Mouse (Mus musculus) hindbrain, embryonic 12.5 days (tissue): ENCODE results near the gene Bicd2. TPM values are rescaled to one million over a fixed set of nuclear protein-coding genes. Genes with fewer than 3 reads are reported as not detected.

Source experiments
- ATAC-seq: fragments of 200-750 bp; cut with Nextera tagmentation; 2 replicates; pipeline ENCODE4 v1.8.0; 2017; ENCODE audit warnings: moderate TSS enrichment; ENCODE audit not compliant: low FRiP score
- H3K27ac ChIP-seq: fragments of 300-500 bp; sonication (generic); 2 replicates; pipeline ENCODE4 v1.5.1; 2016; ENCODE audit warnings: mild to moderate bottlenecking
- H3K27me3 ChIP-seq: fragments of 300-500 bp; sonication (generic); 2 replicates; pipeline ENCODE4 v1.6.1; 2016; ENCODE audit warnings: mild to moderate bottlenecking
- H3K36me3 ChIP-seq: fragments of 300-500 bp; sonication (generic); 2 replicates; pipeline ENCODE4 v1.6.1; 2016; ENCODE audit warnings: mild to moderate bottlenecking
- H3K4me1 ChIP-seq: fragments of 300-500 bp; sonication (generic); 2 replicates; pipeline ENCODE4 v1.6.1; 2016
- H3K4me2 ChIP-seq: fragments of 300-500 bp; sonication (generic); replicated peaks from 2 replicates; pipeline ENCODE4 v1.6.1; 2016; ENCODE audit warnings: mild to moderate bottlenecking
- H3K4me3 ChIP-seq: fragments of 300-500 bp; sonication (generic); 2 replicates; pipeline ENCODE4 v1.5.1; 2016; ENCODE audit warnings: mild to moderate bottlenecking
- H3K9ac ChIP-seq: fragments of 300-500 bp; sonication (generic); 2 replicates; pipeline ENCODE4 v1.6.1; 2016; ENCODE audit warnings: mild to moderate bottlenecking, moderate library complexity
- H3K9me3 ChIP-seq: fragments of 300-500 bp; sonication (generic); replicated peaks from 2 replicates; pipeline ENCODE4 v1.6.1; 2016; ENCODE audit warnings: mild to moderate bottlenecking
- WGBS: fragments of 180-500 bp; shearing (Covaris S2); methylation state at CpG from one replicate; pipeline ENCODE4 v1.1.7; 2016; 5-methylcytosine and 5-hydroxymethylcytosine counted together
- polyA plus RNA-seq: library from polyadenylated mRNA; unstranded; fragments of >200 nt; fragmentation: Nextera tagmentation; extraction: Ambion mirVana; gene quantifications from 2 replicates; pipeline ENCODE4 v1.2.1, GENCODE M21; 2016

The Bicd2 gene
- 40.7 and 44.2 TPM in 2 replicates for polyA plus RNA-seq

- peak within 1 kb of the TSS; percentile 74 for H3K4me2 ChIP-seq
- peaks cover 51% of the 10 kb centered on the region for H3K4me1 ChIP-seq
- H3K36me3 ChIP-seq: no peaks in the 10 kb centered on the region
- H3K9me3 ChIP-seq: no peaks in the 10 kb centered on the region
- peak within 1 kb of the TSS; percentile 81 for H3K9ac ChIP-seq
- WGBS: under 1% methylated on average over 74 of the region's 74 CpGs
- H3K27me3 ChIP-seq: no peaks in the 10 kb centered on the region
- H3K27ac ChIP-seq: peak within 1 kb of the TSS; percentile 88
- H3K4me3 ChIP-seq: peak within 1 kb of the TSS; percentile 75
- ATAC-seq: peak; percentile 99
Observed at GRCm38 (mm10) chr13:49341012-49341830, at the start of gene Bicd2. TSS of gene Bicd2 (plus strand) at chr13:49341585.

GRCm38 (mm10) chr13:49291949-49292348, 49.4 kb upstream of the Bicd2 start:
- Histone ChIP-seq H3K27me3 (no peaks in the 10 kb centered on the region), H3K36me3 (no peaks in the 10 kb centered on the region), H3K4me1 (no peaks in the 10 kb centered on the region), H3K4me3 (no peak overlapping the region), H3K9me3 (peaks cover 6% of the 10 kb centered on the region; the same call in 1 of the 2 replicates), H3K27ac (no peak overlapping the region), H3K9ac (no peak overlapping the region), H3K4me2 (no peak overlapping the region)
- ATAC-seq: no peak
- WGBS: 94% methylated on average over 6 of the region's 6 CpGs

- 84% methylated on average over 9 of the region's 9 CpGs for WGBS
- H3K36me3 ChIP-seq: no peaks in the 10 kb centered on the region
- no peaks in the 10 kb centered on the region for H3K27me3 ChIP-seq
- no peak overlapping the region for H3K9ac ChIP-seq
- no peak overlapping the region for H3K4me3 ChIP-seq
- H3K27ac ChIP-seq: no peak overlapping the region
- peaks cover 6% of the 10 kb centered on the region; the same call in 1 of the 2 replicates for H3K9me3 ChIP-seq
- no peaks in the 10 kb centered on the region for H3K4me1 ChIP-seq
- no peak for ATAC-seq
- no peak overlapping the region for H3K4me2 ChIP-seq
Observed at GRCm38 (mm10) chr13:49294108-49294507, 47.3 kb upstream of the Bicd2 start.

- H3K4me1 ChIP-seq: no peaks in the 10 kb centered on the region
- 79% methylated on average over 7 of the region's 7 CpGs for WGBS
- no peak overlapping the region for H3K4me2 ChIP-seq
- no peak overlapping the region for H3K27ac ChIP-seq
- H3K4me3 ChIP-seq: no peak overlapping the region
- no peaks in the 10 kb centered on the region for H3K36me3 ChIP-seq
- H3K9ac ChIP-seq: no peak overlapping the region
- ATAC-seq: no peak
- no peaks in the 10 kb centered on the region for H3K27me3 ChIP-seq
- peaks cover 6% of the 10 kb centered on the region; the same call in 1 of the 2 replicates for H3K9me3 ChIP-seq
Observed at GRCm38 (mm10) chr13:49296270-49296669, 45.1 kb upstream of the Bicd2 start.

- H3K4me3 ChIP-seq: no peak overlapping the region
- 90% methylated on average over 14 of the region's 14 CpGs for WGBS
- H3K27ac ChIP-seq: no peak overlapping the region
- no peaks in the 10 kb centered on the region for H3K9me3 ChIP-seq
- H3K9ac ChIP-seq: no peak overlapping the region
- H3K4me2 ChIP-seq: no peak overlapping the region
- H3K27me3 ChIP-seq: no peaks in the 10 kb centered on the region
- no peak for ATAC-seq
- no peaks in the 10 kb centered on the region for H3K4me1 ChIP-seq
- H3K36me3 ChIP-seq: no peaks in the 10 kb centered on the region
Observed at GRCm38 (mm10) chr13:49298514-49299381, 42.6 kb upstream of the Bicd2 start.

GRCm38 (mm10) chr13:49300771-49301170, 40.6 kb upstream of the Bicd2 start:
- Histone ChIP-seq H3K27me3 (no peaks in the 10 kb centered on the region), H3K9me3 (no peaks in the 10 kb centered on the region), H3K4me1 (no peaks in the 10 kb centered on the region), H3K4me3 (no peak overlapping the region), H3K27ac (no peak overlapping the region), H3K9ac (no peak overlapping the region), H3K36me3 (no peaks in the 10 kb centered on the region), H3K4me2 (no peak overlapping the region)
- ATAC-seq: no peak
- 86% methylated on average over 1 of the region's 1 CpGs for whole genome bisulfite sequencing

- no peaks in the 10 kb centered on the region for H3K27me3 ChIP-seq
- no peaks in the 10 kb centered on the region for H3K9me3 ChIP-seq
- WGBS: 78% methylated on average over 7 of the region's 7 CpGs
- no peak overlapping the region; the same call in 1 of the 2 replicates for H3K27ac ChIP-seq
- H3K4me3 ChIP-seq: no peak overlapping the region
- H3K9ac ChIP-seq: no peak overlapping the region
- no peak for ATAC-seq
- H3K4me2 ChIP-seq: no peak overlapping the region
- H3K36me3 ChIP-seq: no peaks in the 10 kb centered on the region
- peaks cover 9% of the 10 kb centered on the region for H3K4me1 ChIP-seq
Observed at GRCm38 (mm10) chr13:49306771-49307310, 34.5 kb upstream of the Bicd2 start.

GRCm38 (mm10) chr13:49307311-49307969, 33.9 kb upstream of the Bicd2 start:
- 40% methylated on average over 10 of the region's 10 CpGs for WGBS
- no peaks in the 10 kb centered on the region for H3K27me3 ChIP-seq
- H3K4me2 ChIP-seq: no peak overlapping the region
- no peaks in the 10 kb centered on the region for H3K36me3 ChIP-seq
- no peak overlapping the region; the same call in 1 of the 2 replicates for H3K27ac ChIP-seq
- H3K4me3 ChIP-seq: no peak overlapping the region
- H3K4me1 ChIP-seq: peaks cover 9% of the 10 kb centered on the region
- no peaks in the 10 kb centered on the region for H3K9me3 ChIP-seq
- H3K9ac ChIP-seq: no peak overlapping the region
- no peak for ATAC-seq

- Histone ChIP-seq H3K36me3 (no peaks in the 10 kb centered on the region), H3K4me2 (no peak overlapping the region), H3K9ac (no peak overlapping the region), H3K4me3 (no peak overlapping the region), H3K9me3 (no peaks in the 10 kb centered on the region), H3K27me3 (no peaks in the 10 kb centered on the region), H3K27ac (no peak overlapping the region), H3K4me1 (peaks cover 9% of the 10 kb centered on the region)
- 92% methylated on average over 4 of the region's 4 CpGs for WGBS
- no peak for ATAC-seq
Observed at GRCm38 (mm10) chr13:49308206-49308605, 33.2 kb upstream of the Bicd2 start.

- ATAC-seq: no peak
- WGBS: 84% methylated on average over 16 of the region's 16 CpGs
- H3K27ac ChIP-seq: no peak overlapping the region
- no peak overlapping the region for H3K9ac ChIP-seq
- H3K9me3 ChIP-seq: no peaks in the 10 kb centered on the region
- no peaks in the 10 kb centered on the region for H3K27me3 ChIP-seq
- no peak overlapping the region for H3K4me3 ChIP-seq
- no peaks in the 10 kb centered on the region for H3K36me3 ChIP-seq
- peaks cover 9% of the 10 kb centered on the region for H3K4me1 ChIP-seq
- no peak overlapping the region for H3K4me2 ChIP-seq
Observed at GRCm38 (mm10) chr13:49308861-49309403, 32.5 kb upstream of the Bicd2 start.

- H3K27me3 ChIP-seq: no peaks in the 10 kb centered on the region
- no peak overlapping the region for H3K9ac ChIP-seq
- no peak overlapping the region for H3K4me3 ChIP-seq
- H3K9me3 ChIP-seq: no peaks in the 10 kb centered on the region
- H3K4me2 ChIP-seq: no peak overlapping the region
- peaks cover 9% of the 10 kb centered on the region for H3K4me1 ChIP-seq
- 90% methylated on average over 1 of the region's 1 CpGs for WGBS
- no peak for ATAC-seq
- no peaks in the 10 kb centered on the region for H3K36me3 ChIP-seq
- no peak overlapping the region for H3K27ac ChIP-seq
Observed at GRCm38 (mm10) chr13:49309501-49309900, 31.9 kb upstream of the Bicd2 start.
